ENCODE assay signal across 9 mouse cellular contexts in genomic region chr3:90623435-90624071, GRCm38 (mm10). TPM values are rescaled to one million over a fixed set of nuclear protein-coding genes. Genes with fewer than 3 reads are reported as not detected.
A peak's percentile ranks its signal among the peaks of the same experiment; 100 is the strongest.
DNase-seq lines count a peak whose midpoint lies in the region; ATAC-seq lines count a peak whose summit lies in the region.
"Had no signal": no experiment of that assay in that cellular context is flagged by ENCODE, and none has a peak within 500 bp of the region (broad histone marks: within the 10 kb centered on the region; RNA-seq: fewer than 3 reads in every experiment).

No protein-coding gene starts in this region.

- no peaks in the 10 kb centered on the region for H3K9me3 ChIP-seq in liver, embryonic 11.5 days (ENCODE audit: control insufficient read depth, low read length)

- ATAC-seq in liver, embryonic 11.5 days (replicated peaks; ENCODE audit: low FRiP score) = no peak

- WGBS in liver, embryonic 11.5 days = 48% methylated on average over 2 of the region's 2 CpGs

- H3K36me3 ChIP-seq in liver, embryonic 11.5 days (ENCODE audit: control insufficient read depth, insufficient read depth, low read length) = no peaks in the 10 kb centered on the region

- intact Hi-C loops in heart, postnatal 10 days (cut with DNase I) = no loop called here

- H3K27ac ChIP-seq in liver, embryonic 11.5 days (ENCODE audit: low read depth, low read length) = no peak overlapping the region

- H3K4me2 ChIP-seq in liver, embryonic 11.5 days = no peak overlapping the region

- H3K4me1 ChIP-seq in liver, embryonic 11.5 days (replicated peaks; ENCODE audit: control insufficient read depth, insufficient read depth, low read length) = no peaks in the 10 kb centered on the region

- H3K27me3 ChIP-seq in liver, embryonic 11.5 days (replicated peaks; ENCODE audit: control insufficient read depth, insufficient read depth, low read length) = no peaks in the 10 kb centered on the region

- no peak overlapping the region for H3K4me3 ChIP-seq in liver, embryonic 11.5 days (ENCODE audit: low read depth, low read length)

- H3K9ac ChIP-seq in liver, embryonic 11.5 days (ENCODE audit: low read depth, low read length) = no peak overlapping the region

- DNase-seq in liver = peak; percentile 37
- no peak for DNase-seq in liver, embryonic 11.5 days (ENCODE audit: low spot score)
- peak; percentile 73 for DNase-seq in adrenal gland, postnatal 25 days
- peak; percentile 86 to 88 for DNase-seq in heart, postnatal 10 days
- peak; percentile 52 to 70 for DNase-seq in kidney, postnatal 25 days
- DNase-seq in naive thymus-derived CD4-positive, alpha-beta T cell, adult 2 months (ENCODE audit: low read depth) = peak; percentile 67
- DNase-seq in spleen, adult 12 weeks (ENCODE audit: low spot score) = no peak
- DNase-seq in left cerebral cortex, adult 18-20 months (ENCODE audit: low spot score in 2 of 2) = no peak

RNA-seq across cellular contexts. Expression of gene S100a6, which starts 10.9 kb away (rescaled TPM):
- 13.9 and 14.6 TPM in 2 replicates for polyA plus RNA-seq in liver, embryonic 11.5 days (2014; fragmentation: Nextera tagmentation; extraction: Ambion mirVana)
- 14.2 and 31.3 TPM in 2 replicates for total RNA-seq in adrenal gland, postnatal 25 days (2021)
- 10 to 100 TPM; 81.8 to 85.3 TPM for total RNA-seq in heart, postnatal 10 days (2021)
- 10 to 100 TPM; 30.8 to 37.4 TPM for total RNA-seq in left cerebral cortex, adult 18-20 months (2021)

RNA-seq across cellular contexts. Expression of gene S100a5, which starts 15.2 kb away (rescaled TPM):
- not detected in 2 replicates for polyA plus RNA-seq in liver, embryonic 11.5 days (2014; fragmentation: Nextera tagmentation; extraction: Ambion mirVana)
- not detected in 2 replicates for total RNA-seq in adrenal gland, postnatal 25 days (2021)
- total RNA-seq in heart, postnatal 10 days (2021) = not detected
- total RNA-seq in left cerebral cortex, adult 18-20 months (2021) = not detected
- total RNA-seq: layer of hippocampus, adult 8-10 months had no signal

RNA-seq across cellular contexts. Expression of gene S100a4, which starts 20.0 kb away (rescaled TPM):
- 0.69 and 0.77 TPM in 2 replicates for polyA plus RNA-seq in liver, embryonic 11.5 days (2014; fragmentation: Nextera tagmentation; extraction: Ambion mirVana)
- total RNA-seq in adrenal gland, postnatal 25 days (2021) = 7.3 and 11.2 TPM in 2 replicates
- 10 to 100 TPM; 10.3 to 11.7 TPM for total RNA-seq in heart, postnatal 10 days (2021)
- 1 to 10 TPM; 2.9 to 4.5 TPM for total RNA-seq in left cerebral cortex, adult 18-20 months (2021)

RNA-seq across cellular contexts. Expression of gene Gm42674, which starts 21.8 kb away (rescaled TPM):
- polyA plus RNA-seq in liver, embryonic 11.5 days (2014; fragmentation: Nextera tagmentation; extraction: Ambion mirVana) = not detected in 2 replicates
- total RNA-seq in adrenal gland, postnatal 25 days (2021) = not detected in 2 replicates
- not detected for total RNA-seq in heart, postnatal 10 days (2021)
- not detected for total RNA-seq in left cerebral cortex, adult 18-20 months (2021)
- total RNA-seq: layer of hippocampus, adult 8-10 months had no signal

RNA-seq across cellular contexts. Expression of gene S100a7a, which starts 30.3 kb away (rescaled TPM):
- not detected in 2 replicates for polyA plus RNA-seq in liver, embryonic 11.5 days (2014; fragmentation: Nextera tagmentation; extraction: Ambion mirVana)
- 0.33 TPM in 1 of 2 replicates, not detected in the other for total RNA-seq in adrenal gland, postnatal 25 days (2021)
- under 1 TPM in 1 of 2 experiments, not detected in 1; 0.20 TPM for total RNA-seq in heart, postnatal 10 days (2021)
- total RNA-seq in left cerebral cortex, adult 18-20 months (2021) = 1 to 10 TPM; 1.0 to 1.1 TPM

Comparison
In these comparisons a context has a peak if more than half of its experiments do, and no peak if none do; other contexts are left out.
1. DNase-seq: peak in liver (single experiment), adrenal gland, postnatal 25 days (single experiment), heart, postnatal 10 days (2 of 2), kidney, postnatal 25 days (2 of 2) and naive thymus-derived CD4-positive, alpha-beta T cell, adult 2 months (single experiment); none in liver, embryonic 11.5 days (single experiment), spleen, adult 12 weeks (single experiment) and left cerebral cortex, adult 18-20 months (0 of 2).